Mouse (Mus musculus): ENCODE measurements around the gene Lrit3. TPM values are rescaled to one million over a fixed set of nuclear protein-coding genes. Genes with fewer than 3 reads are reported as not detected.
"Not testable (repeated sequence)": the region's sequence is repeated elsewhere in the genome, so short reads cannot be mapped to it uniquely, and the experiment has no call there.

Gene Lrit3
- polyA plus RNA-seq, 1 experiment from 2014 or later: 0.05 TPM

DNA sequence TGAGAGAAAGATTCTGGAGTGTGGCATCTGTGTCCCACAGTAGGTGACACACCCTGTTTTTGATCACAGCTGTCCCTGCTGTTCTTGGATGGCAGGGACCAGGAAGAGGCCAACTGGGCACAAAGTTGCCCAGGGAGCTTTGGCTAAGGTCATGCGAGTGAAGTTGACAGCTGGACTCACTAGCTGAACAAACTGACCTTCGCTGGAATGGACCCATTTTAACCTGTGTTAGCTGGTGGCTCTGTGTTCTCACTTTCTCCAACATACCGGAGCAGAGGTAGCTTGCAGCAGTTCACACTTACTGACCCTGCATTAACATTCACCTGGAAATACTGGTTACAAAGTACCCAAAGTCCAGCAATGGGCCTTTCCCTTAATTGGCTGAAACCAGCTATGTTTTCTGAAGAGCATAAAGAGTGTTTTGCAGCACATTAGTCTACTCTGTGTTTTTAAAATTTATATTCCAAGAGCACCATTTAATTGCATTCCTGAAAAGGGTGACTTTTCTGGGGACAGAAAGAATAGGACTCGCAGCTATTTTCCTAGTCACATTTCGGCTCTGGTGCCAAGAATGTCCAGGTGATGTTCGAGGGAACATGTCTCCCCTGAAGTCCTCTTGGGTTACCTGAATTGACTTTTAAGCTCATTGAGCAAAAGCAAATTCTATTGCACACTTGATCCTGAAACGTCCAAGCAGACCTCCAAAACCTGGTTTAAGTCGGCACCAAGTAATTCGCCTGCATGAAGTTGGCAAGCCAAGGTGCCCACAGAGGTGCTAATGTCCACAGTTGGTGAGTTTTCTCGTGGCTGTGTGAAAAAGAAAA is 36.6 kb downstream of the Lrit3 start:
- WGBS: 83% methylated on average over 10 of the region's 10 CpGs
- H3K9me3 ChIP-seq (ENCODE audit: control insufficient read depth): peaks cover 2% of the 10 kb centered on the region; the same call in 1 of the 2 replicates
- no peak overlapping the region for H3K9ac ChIP-seq (ENCODE audit: low read depth, low read length)
- no peak overlapping the region for H3K27ac ChIP-seq (ENCODE audit: low read depth, low read length)
- no peaks in the 10 kb centered on the region for H3K27me3 ChIP-seq (replicated peaks; ENCODE audit: control insufficient read depth, insufficient read depth, low read length)
- ATAC-seq: no peak
- no peaks in the 10 kb centered on the region for H3K4me1 ChIP-seq (replicated peaks; ENCODE audit: control insufficient read depth, insufficient read depth, low read length)
- H3K36me3 ChIP-seq (ENCODE audit: control insufficient read depth, insufficient read depth): no peaks in the 10 kb centered on the region
- no peak for TF ChIP-seq CTCF (IDR thresholded peaks at IDR 0.05; ENCODE audit: low read depth)
- H3K4me2 ChIP-seq (replicated peaks; ENCODE audit: low read depth): no peak overlapping the region
- no peak overlapping the region for H3K4me3 ChIP-seq (ENCODE audit: low read depth, low read length)

DNA sequence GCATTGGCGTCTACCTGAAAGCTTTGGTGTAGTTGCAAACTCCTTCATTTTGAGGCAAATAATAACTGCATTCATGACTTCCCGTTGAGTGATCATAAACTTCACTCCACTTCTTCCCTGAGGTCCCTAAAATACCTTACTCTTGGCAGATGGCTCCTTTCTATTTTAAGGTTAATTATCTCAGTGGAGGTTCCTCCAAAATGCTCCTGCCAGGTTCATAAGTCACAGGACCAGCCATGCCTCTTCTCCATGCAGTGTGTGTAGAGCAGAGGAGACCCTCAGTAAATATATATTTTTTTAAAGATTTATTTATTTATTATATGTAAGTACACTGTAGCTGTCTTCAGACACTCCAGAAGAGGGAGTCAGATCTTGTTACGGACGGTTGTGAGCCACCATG is 37.7 kb downstream of the Lrit3 start:
- no peak for ATAC-seq
- no peaks in the 10 kb centered on the region for H3K4me1 ChIP-seq (replicated peaks; ENCODE audit: control insufficient read depth, insufficient read depth, low read length)
- peaks cover 2% of the 10 kb centered on the region; the same call in 1 of the 2 replicates for H3K9me3 ChIP-seq (ENCODE audit: control insufficient read depth)
- H3K27ac ChIP-seq (ENCODE audit: low read depth, low read length): no peak overlapping the region
- H3K27me3 ChIP-seq (replicated peaks; ENCODE audit: control insufficient read depth, insufficient read depth, low read length): no peaks in the 10 kb centered on the region
- 79% methylated on average over 4 of the region's 4 CpGs for WGBS
- H3K9ac ChIP-seq (ENCODE audit: low read depth, low read length): no peak overlapping the region
- no peak overlapping the region for H3K4me3 ChIP-seq (ENCODE audit: low read depth, low read length)
- no peak for TF ChIP-seq CTCF (IDR thresholded peaks at IDR 0.05; ENCODE audit: low read depth)
- no peaks in the 10 kb centered on the region for H3K36me3 ChIP-seq (ENCODE audit: control insufficient read depth, insufficient read depth)
- no peak overlapping the region for H3K4me2 ChIP-seq (replicated peaks; ENCODE audit: low read depth)

DNA sequence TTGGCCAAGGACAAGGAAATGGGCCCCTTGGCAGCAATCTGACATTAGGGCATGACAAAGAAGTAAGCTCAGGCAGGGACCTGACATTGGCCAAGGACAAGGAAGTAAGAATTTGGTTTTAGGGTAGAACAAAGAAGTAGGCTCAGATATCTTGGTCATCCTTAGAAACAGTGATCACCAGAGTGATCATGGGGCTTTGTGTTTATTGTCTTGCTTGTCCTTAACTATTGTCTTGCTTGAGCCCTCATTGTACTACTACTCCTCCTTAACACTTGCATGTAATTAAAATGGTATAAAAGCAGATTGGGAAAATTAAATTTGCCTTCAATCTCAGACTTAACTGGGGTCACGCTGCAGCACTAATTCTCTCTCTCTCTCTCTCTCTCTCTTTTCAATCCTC is 46.2 kb downstream of the Lrit3 start:
- 97% methylated on average over 1 of the region's 1 CpGs for WGBS
- not testable (repeated sequence) for ATAC-seq; H3K27ac ChIP-seq (ENCODE audit: low read depth, low read length); H3K36me3 ChIP-seq (ENCODE audit: control insufficient read depth, insufficient read depth); H3K27me3 ChIP-seq (replicated peaks; ENCODE audit: control insufficient read depth, insufficient read depth, low read length); H3K9ac ChIP-seq (ENCODE audit: low read depth, low read length); H3K4me2 ChIP-seq (replicated peaks; ENCODE audit: low read depth); H3K4me3 ChIP-seq (ENCODE audit: low read depth, low read length); H3K9me3 ChIP-seq (ENCODE audit: control insufficient read depth); H3K4me1 ChIP-seq (replicated peaks; ENCODE audit: control insufficient read depth, insufficient read depth, low read length)

DNA sequence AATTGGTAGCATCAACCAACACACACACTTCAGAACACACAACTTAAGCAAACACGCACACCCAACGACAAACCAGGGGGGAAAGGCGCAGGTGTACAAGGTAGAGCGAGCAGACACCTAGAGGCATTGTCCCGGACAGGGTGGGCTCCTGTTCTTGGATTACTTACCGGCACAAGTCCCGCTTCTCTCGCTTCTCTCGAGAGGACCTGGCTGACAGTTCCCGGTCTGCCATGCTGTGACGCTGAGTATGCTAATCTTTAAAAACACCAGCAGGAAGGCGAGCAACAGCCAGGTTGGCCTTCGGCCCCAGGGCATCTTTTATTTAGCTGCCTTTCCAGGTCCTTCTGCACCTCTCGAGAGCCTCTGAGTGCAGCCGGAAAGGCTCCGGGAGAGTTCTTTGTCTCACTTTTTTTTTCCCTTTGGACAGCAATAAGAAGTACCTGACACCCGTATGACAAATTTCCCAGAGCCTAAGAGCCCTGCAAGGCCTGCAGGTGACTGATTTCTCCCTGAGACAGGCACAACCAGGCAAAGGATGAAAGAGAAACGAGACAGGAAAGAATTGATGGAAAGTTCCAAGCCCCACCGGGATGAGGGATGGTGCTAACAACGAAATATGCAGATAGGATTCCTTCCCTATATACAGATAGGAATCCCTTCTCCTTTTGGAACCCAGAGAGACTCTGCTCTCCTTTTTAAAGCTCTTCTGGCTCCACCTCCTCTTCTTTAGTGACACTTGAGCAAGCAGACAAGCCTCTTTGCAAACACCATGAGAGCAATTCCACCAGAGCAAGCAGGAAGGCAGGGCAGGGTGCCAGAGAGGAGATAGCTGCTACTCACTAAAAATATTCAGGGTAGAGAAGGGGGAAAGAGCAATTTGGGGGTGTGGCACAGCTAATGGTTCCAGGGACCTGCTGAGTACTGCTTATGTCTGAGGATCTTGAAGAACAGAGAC is 48.9 kb downstream of the Lrit3 start, which contains the start of gene Egf:
Gene Egf, minus strand, starts transcription at position 667 of the 955 bp plus-strand sequence.
- H3K9me3 ChIP-seq (ENCODE audit: control insufficient read depth): no peaks in the 10 kb centered on the region
- TF ChIP-seq CTCF (IDR thresholded peaks at IDR 0.05; ENCODE audit: low read depth): no peak
- 4% methylated on average over 20 of the region's 20 CpGs for WGBS
- no peaks in the 10 kb centered on the region for H3K36me3 ChIP-seq (ENCODE audit: control insufficient read depth, insufficient read depth)
- ATAC-seq: 0 out of 2 replicates have a peak, but pooled peaks have one; percentile 36
- H3K4me3 ChIP-seq (ENCODE audit: low read depth, low read length): peak within 1 kb of the TSS; percentile 34
- H3K4me2 ChIP-seq (replicated peaks; ENCODE audit: low read depth): peak within 1 kb of the TSS; percentile 70
- no peaks in the 10 kb centered on the region; the same call in 1 of the 2 replicates for H3K4me1 ChIP-seq (replicated peaks; ENCODE audit: control insufficient read depth, insufficient read depth, low read length)
- no peak within 1 kb of the TSS for H3K27ac ChIP-seq (ENCODE audit: low read depth, low read length)
- H3K9ac ChIP-seq (ENCODE audit: low read depth, low read length): no peak within 1 kb of the TSS
- H3K27me3 ChIP-seq (replicated peaks; ENCODE audit: control insufficient read depth, insufficient read depth, low read length): no peaks in the 10 kb centered on the region

GRCm38 (mm10) chr3:129744803-129745202 is 59.0 kb downstream of the Lrit3 start:
- no peak for ATAC-seq
- Histone ChIP-seq H3K4me1 (replicated peaks; ENCODE audit: control insufficient read depth, insufficient read depth, low read length) (no peaks in the 10 kb centered on the region), H3K27ac (ENCODE audit: low read depth, low read length) (no peak overlapping the region), H3K36me3 (ENCODE audit: control insufficient read depth, insufficient read depth) (no peaks in the 10 kb centered on the region), H3K4me2 (replicated peaks; ENCODE audit: low read depth) (no peak overlapping the region), H3K9me3 (ENCODE audit: control insufficient read depth) (no peaks in the 10 kb centered on the region), H3K27me3 (replicated peaks; ENCODE audit: control insufficient read depth, insufficient read depth, low read length) (no peaks in the 10 kb centered on the region), H3K9ac (ENCODE audit: low read depth, low read length) (no peak overlapping the region), H3K4me3 (ENCODE audit: low read depth, low read length) (no peak overlapping the region)
- peak; percentile 64 for TF ChIP-seq CTCF (IDR thresholded peaks at IDR 0.05; ENCODE audit: low read depth)
- 62% methylated on average over 8 of the region's 8 CpGs for WGBS

DNA sequence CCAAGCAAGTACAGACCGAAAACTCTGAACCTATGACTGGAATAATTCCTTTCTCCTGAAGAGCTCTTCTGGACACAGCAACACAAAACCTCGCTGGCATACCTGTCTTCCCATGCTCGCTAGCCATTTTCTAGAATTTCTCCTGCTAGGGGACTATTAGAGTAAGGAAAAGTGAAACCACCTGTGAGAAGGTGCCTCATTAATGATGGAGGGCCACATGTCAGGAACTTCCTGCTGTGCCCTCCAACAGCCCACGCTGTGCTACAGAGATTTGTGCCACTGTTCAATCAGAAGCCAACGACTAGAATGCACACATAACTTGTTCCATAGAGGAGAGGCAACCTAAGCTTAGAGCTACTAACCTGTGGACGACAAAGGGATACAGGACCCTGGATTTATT is 61.0 kb downstream of the Lrit3 start:
- Histone ChIP-seq H3K4me3 (ENCODE audit: low read depth, low read length) (no peak overlapping the region), H3K36me3 (ENCODE audit: control insufficient read depth, insufficient read depth) (no peaks in the 10 kb centered on the region), H3K27ac (ENCODE audit: low read depth, low read length) (no peak overlapping the region), H3K4me1 (replicated peaks; ENCODE audit: control insufficient read depth, insufficient read depth, low read length) (no peaks in the 10 kb centered on the region), H3K4me2 (replicated peaks; ENCODE audit: low read depth) (no peak overlapping the region), H3K27me3 (replicated peaks; ENCODE audit: control insufficient read depth, insufficient read depth, low read length) (no peaks in the 10 kb centered on the region), H3K9ac (ENCODE audit: low read depth, low read length) (no peak overlapping the region), H3K9me3 (ENCODE audit: control insufficient read depth) (no peaks in the 10 kb centered on the region)
- WGBS: 73% methylated on average over 6 of the region's 6 CpGs
- no peak for ATAC-seq
- no peak for TF ChIP-seq CTCF (IDR thresholded peaks at IDR 0.05; ENCODE audit: low read depth)

All from intestine, postnatal 0 days (tissue).